Mouse (Mus musculus) kidney, postnatal 36 days (tissue): ENCODE measurements at regions not wholly inside any gene's neighbourhood (a gene's known extent, or its start where the extent isn't known, plus 50 kb on each side); places are given as distances from the start of the nearest gene placed in this dataset.

Source experiments
- DNase-seq, 2 experiments: peaks; one replicate each; pipeline ENCODE4 v3.0.0; 2021 to 2022; ENCODE audit warnings: mixed read lengths in 2 of 2

- no peak for DNase-seq
Measured at GRCm38 (mm10) chr6:17226483-17226882, 54.5 kb upstream of the Cav2 start.
